Mouse (Mus musculus) Patski (cell line): ENCODE data around the gene Gm11985. TPM values are rescaled to one million over a fixed set of nuclear protein-coding genes. Genes with fewer than 3 reads are reported as not detected.

Source experiments
- ATAC-seq: fragments of 100-300 bp; one replicate; pipeline ENCODE4 v1.8.0; 2021
- CTCF ChIA-PET: fragments of 350-600 bp; sonication (Branson Sonifier 250); formaldehyde crosslinking; loops from one replicate; lab custom pipeline; 2022; ENCODE audit warnings: inconsistent platforms; lab: Charles Lee
- POLR2A ChIA-PET: fragments of 350-600 bp; sonication (Branson Sonifier 250); formaldehyde crosslinking; loops from one replicate; lab custom pipeline; 2022; ENCODE audit warnings: antibody characterized with exemption, inconsistent platforms; lab: Charles Lee
- DNase-seq: peaks from one replicate; pipeline ENCODE4 v3.0.0-alpha.2; 2011; ENCODE audit warnings: low read depth, low spot score
- H3K27me3 ChIP-seq: fragments of 371-371 bp; one replicate; pipeline ENCODE4 v1.5.1; 2021
- CTCF ChIP-seq: fragments of 100-300 bp; IDR thresholded peaks from one replicate; pipeline ENCODE4 v1.5.1; 2021
- in situ Hi-C: fragments of 300-500 bp; cut with MboI; formaldehyde crosslinking; loops from 3 replicates; pipeline ENCODE4 v1.11.1; 2018; ENCODE audit warnings: low pct_unique_long_range_greater_than_20kb, mixed read lengths
- polyA plus RNA-seq: library from polyadenylated mRNA; unstranded; gene quantifications from one replicate; pipeline ENCODE4 v1.2.3, GENCODE M21; 2021

The Gm11985 gene
- polyA plus RNA-seq, 1 experiment from 2014 or later, result not detected

- ChIA-PET CTCF (interaction anchor here (1.1 kb wide), 1 partner anchor 12 kb away, joined by 3 read pairs; no protein-coding TSS in a partner anchor), POLR2A (no interaction called here)
- DNase-seq (no peak), ATAC-seq (no peak)
- no peaks in the 10 kb centered on the region for H3K27me3 ChIP-seq
- in situ Hi-C loops, result no loop called here
- TF ChIP-seq CTCF, result no peak
These were observed 4.3 kb upstream of the Gm11985 start for GRCm38 (mm10) chr11:7192710-7193109.

- in situ Hi-C loops, result no loop called here
- DNase-seq (no peak), ATAC-seq (no peak)
- no peak for TF ChIP-seq CTCF
- no peaks in the 10 kb centered on the region for H3K27me3 ChIP-seq
- POLR2A ChIA-PET, result no interaction called here
- CTCF ChIA-PET, result no interaction called here
These were observed 897 bp downstream of the Gm11985 start for GRCm38 (mm10) chr11:7187472-7187871.

- ChIA-PET POLR2A (no interaction called here), CTCF (no interaction called here)
- H3K27me3 ChIP-seq, result no peaks in the 10 kb centered on the region
- ATAC-seq, result no peak
- in situ Hi-C loops, result no loop called here
- DNase-seq, result no peak
- TF ChIP-seq CTCF, result no peak
These were observed 3.9 kb downstream of the Gm11985 start for GRCm38 (mm10) chr11:7184420-7184819.

- CTCF ChIA-PET, result no interaction called here
- no peak for TF ChIP-seq CTCF
- DNase-seq, result no peak
- H3K27me3 ChIP-seq, result no peaks in the 10 kb centered on the region
- POLR2A ChIA-PET, result no interaction called here
- in situ Hi-C loops, result no loop called here
- no peak for ATAC-seq
These were observed 5.8 kb downstream of the Gm11985 start for GRCm38 (mm10) chr11:7182409-7183042.

- CTCF ChIA-PET, result no interaction called here
- no peak for TF ChIP-seq CTCF
- DNase-seq, result no peak
- in situ Hi-C loops, result no loop called here
- ATAC-seq, result no peak
- no peaks in the 10 kb centered on the region for H3K27me3 ChIP-seq
- POLR2A ChIA-PET, result no interaction called here
These were observed 9.1 kb downstream of the Gm11985 start for GRCm38 (mm10) chr11:7179276-7179675.

- in situ Hi-C loops, result no loop called here
- ChIA-PET CTCF (no interaction called here), POLR2A (no interaction called here)
- TF ChIP-seq CTCF, result no peak
- DNase-seq (no peak), ATAC-seq (no peak)
- H3K27me3 ChIP-seq, result no peaks in the 10 kb centered on the region
These were observed 9.6 kb downstream of the Gm11985 start for GRCm38 (mm10) chr11:7178724-7179123.

- in situ Hi-C loops, result no loop called here
- ChIA-PET POLR2A (no interaction called here), CTCF (no interaction called here)
- no peak for TF ChIP-seq CTCF
- DNase-seq (no peak), ATAC-seq (no peak)
- no peaks in the 10 kb centered on the region for H3K27me3 ChIP-seq
These were observed 14.7 kb downstream of the Gm11985 start for GRCm38 (mm10) chr11:7173664-7174063.

- no peak for ATAC-seq
- CTCF ChIA-PET, result no interaction called here
- POLR2A ChIA-PET, result no interaction called here
- no peaks in the 10 kb centered on the region for H3K27me3 ChIP-seq
- DNase-seq, result no peak
- in situ Hi-C loops, result no loop called here
- TF ChIP-seq CTCF, result no peak
These were observed 18.7 kb downstream of the Gm11985 start for GRCm38 (mm10) chr11:7169645-7170044.

- DNase-seq (no peak), ATAC-seq (no peak)
- no peaks in the 10 kb centered on the region for H3K27me3 ChIP-seq
- TF ChIP-seq CTCF, result no peak
- CTCF ChIA-PET, result no interaction called here
- POLR2A ChIA-PET, result no interaction called here
- in situ Hi-C loops, result no loop called here
These were observed 24.0 kb downstream of the Gm11985 start for GRCm38 (mm10) chr11:7164416-7164815.

GRCm38 (mm10) chr11:7161502-7162174 lies 26.7 kb downstream of the Gm11985 start:
- DNase-seq (no peak), ATAC-seq (no peak)
- ChIA-PET CTCF (interaction anchor here (0.8 to 2.8 kb wide), 6 partner anchors 12 to 103 kb away, joined by 3 to 22 read pairs (median 4); no protein-coding TSS in a partner anchor), POLR2A (no interaction called here)
- in situ Hi-C loops, result no loop called here
- no peak for TF ChIP-seq CTCF
- no peaks in the 10 kb centered on the region for H3K27me3 ChIP-seq

- in situ Hi-C loops, result no loop called here
- H3K27me3 ChIP-seq, result no peaks in the 10 kb centered on the region
- DNase-seq (no peak), ATAC-seq (no peak)
- CTCF ChIA-PET, result interaction anchor here (1.0 to 2.8 kb wide), 3 partner anchors 14 to 44 kb away, joined by 3 to 22 read pairs (median 3); no protein-coding TSS in a partner anchor
- no peak for TF ChIP-seq CTCF
- POLR2A ChIA-PET, result interaction anchor here (0.8 kb wide), 1 partner anchor 10 kb away, joined by 3 read pairs; no protein-coding TSS in a partner anchor
These were observed 27.7 kb downstream of the Gm11985 start for GRCm38 (mm10) chr11:7160637-7161101.
